Mouse (Mus musculus): ENCODE data around the gene Dpp9. TPM values are rescaled to one million over a fixed set of nuclear protein-coding genes. Genes with fewer than 3 reads are reported as not detected.
A peak's percentile ranks its signal among the peaks of the same experiment; 100 is the strongest.
"Not testable (repeated sequence)": the region's sequence is repeated elsewhere in the genome, so short reads cannot be mapped to it uniquely, and the experiment has no call there.

The Dpp9 gene
- total RNA-seq (2015) (27.0 and 31.0 TPM in 2 replicates), total RNA-seq (2017) (15.7 and 19.9 TPM in 2 replicates)

- peak; percentile 97 for ATAC-seq (replicated peaks; ENCODE audit: poor library complexity)
Observed at GRCm38 (mm10) chr17:56218377-56219191, at the start of gene Dpp9. Gene Dpp9 (minus strand): TSS chr17:56218905.

- ATAC-seq (replicated peaks; ENCODE audit: poor library complexity): peak; percentile 33
Observed at GRCm38 (mm10) chr17:56266271-56266670, 47.6 kb upstream of the Dpp9 start.

DNA sequence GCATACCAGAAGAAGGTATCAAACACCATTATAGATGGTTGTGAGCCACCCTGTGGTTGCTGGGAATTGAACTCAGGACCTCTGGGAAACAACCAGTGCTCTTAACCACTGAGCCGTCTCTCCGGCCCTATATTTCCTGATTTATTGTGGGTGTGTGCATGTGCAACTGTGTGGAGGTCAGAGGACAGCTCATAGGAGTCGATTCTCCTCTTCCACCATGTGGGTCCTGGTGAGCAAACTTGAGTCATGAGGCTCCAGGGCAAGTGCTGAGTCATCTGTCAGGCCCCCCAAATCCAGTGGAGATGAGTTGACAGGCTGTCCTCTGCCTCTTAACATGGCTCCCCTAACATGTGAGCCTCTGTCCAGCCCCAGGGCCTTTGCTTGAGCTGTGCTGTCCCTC is 47.2 kb upstream of the Dpp9 start:
- ATAC-seq (replicated peaks; ENCODE audit: poor library complexity): no peak

DNA sequence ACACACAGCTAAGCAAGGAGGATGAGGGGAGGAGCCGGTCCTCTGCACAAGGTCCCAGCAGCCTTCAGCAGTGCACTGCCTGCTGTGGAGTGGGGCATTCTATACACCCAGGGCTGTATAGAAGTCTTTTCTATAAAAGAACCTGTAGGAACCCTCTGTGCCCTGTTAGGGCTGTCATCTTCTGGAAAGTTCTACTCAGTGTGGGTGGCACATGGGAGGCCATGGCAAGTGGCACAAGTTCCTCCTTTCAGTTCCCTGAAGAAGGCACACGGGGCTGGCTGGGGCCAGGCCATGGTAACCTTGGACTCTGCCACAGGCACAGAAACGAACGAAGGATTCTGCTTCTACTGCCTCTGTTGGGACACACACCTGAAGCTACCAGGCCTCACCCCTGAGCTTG is 46.3 kb upstream of the Dpp9 start:
- peak; percentile 24; the same call in 1 of the 2 replicates for ATAC-seq (replicated peaks; ENCODE audit: poor library complexity)

GRCm38 (mm10) chr17:56264020-56264419 is 45.3 kb upstream of the Dpp9 start:
- ATAC-seq (replicated peaks; ENCODE audit: poor library complexity): peak; percentile 81

- no peak for ATAC-seq (replicated peaks; ENCODE audit: poor library complexity)
Observed at GRCm38 (mm10) chr17:56262645-56263094, 44.0 kb upstream of the Dpp9 start.

DNA sequence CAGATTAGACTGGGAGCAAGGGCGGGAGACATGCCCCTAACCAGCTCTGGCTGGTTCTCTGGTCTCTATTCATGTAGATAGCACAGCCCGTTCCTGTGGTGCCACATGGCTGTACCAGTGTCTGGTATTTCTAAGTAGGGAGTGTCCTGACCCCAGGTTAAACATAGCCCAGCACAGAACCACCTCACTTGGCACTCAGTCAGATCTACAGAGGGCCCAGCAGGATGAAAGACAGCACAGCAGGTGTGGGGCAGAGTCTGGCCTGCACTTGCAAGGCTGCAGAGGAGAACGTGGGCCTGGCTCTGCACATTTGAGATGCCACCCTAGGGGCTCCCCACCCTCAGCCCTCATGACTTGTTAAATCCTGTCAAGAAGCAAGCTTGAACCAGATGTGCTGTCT is 42.5 kb upstream of the Dpp9 start:
- ATAC-seq (replicated peaks; ENCODE audit: poor library complexity): no peak

GRCm38 (mm10) chr17:56259301-56260037 is 40.8 kb upstream of the Dpp9 start:
- ATAC-seq (replicated peaks; ENCODE audit: poor library complexity): no peak

DNA sequence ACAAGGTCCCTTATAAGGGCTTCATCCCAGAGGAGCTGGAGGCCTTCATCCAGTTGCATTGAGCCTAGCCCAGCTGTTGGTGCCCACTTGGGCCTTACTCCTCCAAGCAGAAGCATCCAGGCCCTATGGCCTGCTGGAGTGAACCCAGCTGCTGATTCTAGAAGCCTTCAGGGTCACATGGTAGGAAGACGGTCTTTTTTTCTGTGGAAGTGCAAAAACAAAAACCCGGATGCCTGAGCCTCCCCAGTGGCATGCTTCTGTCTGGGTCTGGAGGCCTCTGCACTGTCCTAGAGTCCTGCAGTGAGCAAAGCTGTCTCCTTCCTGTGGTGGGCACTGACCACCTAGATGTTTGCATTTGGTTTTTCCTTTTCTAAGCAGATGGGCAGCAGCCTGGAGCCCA is 40.1 kb upstream of the Dpp9 start:
- ATAC-seq (replicated peaks; ENCODE audit: poor library complexity): not testable (repeated sequence)

DNA sequence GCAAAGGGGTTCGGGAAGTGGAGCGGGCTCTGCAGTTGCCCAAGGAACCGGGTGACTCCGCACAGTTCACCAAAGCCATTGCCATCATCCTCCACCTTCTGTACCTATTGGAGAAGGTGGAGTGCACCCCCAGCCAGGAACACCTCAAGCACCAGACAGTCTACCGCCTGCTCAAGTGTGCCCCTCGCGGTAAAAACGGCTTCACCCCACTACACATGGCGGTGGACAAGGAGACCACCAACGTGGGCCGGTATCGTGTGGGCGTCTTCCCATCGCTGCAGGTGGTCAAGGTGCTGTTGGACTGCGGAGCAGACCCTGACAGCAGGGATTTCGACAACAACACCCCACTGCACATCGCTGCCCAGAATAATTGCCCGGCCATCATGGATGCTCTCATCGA is 39.6 kb upstream of the Dpp9 start:
- ATAC-seq (replicated peaks; ENCODE audit: poor library complexity): not testable (repeated sequence)

GRCm38 (mm10) chr17:56257181-56257894 is 38.6 kb upstream of the Dpp9 start:
- ATAC-seq (replicated peaks; ENCODE audit: poor library complexity): no peak

DNA sequence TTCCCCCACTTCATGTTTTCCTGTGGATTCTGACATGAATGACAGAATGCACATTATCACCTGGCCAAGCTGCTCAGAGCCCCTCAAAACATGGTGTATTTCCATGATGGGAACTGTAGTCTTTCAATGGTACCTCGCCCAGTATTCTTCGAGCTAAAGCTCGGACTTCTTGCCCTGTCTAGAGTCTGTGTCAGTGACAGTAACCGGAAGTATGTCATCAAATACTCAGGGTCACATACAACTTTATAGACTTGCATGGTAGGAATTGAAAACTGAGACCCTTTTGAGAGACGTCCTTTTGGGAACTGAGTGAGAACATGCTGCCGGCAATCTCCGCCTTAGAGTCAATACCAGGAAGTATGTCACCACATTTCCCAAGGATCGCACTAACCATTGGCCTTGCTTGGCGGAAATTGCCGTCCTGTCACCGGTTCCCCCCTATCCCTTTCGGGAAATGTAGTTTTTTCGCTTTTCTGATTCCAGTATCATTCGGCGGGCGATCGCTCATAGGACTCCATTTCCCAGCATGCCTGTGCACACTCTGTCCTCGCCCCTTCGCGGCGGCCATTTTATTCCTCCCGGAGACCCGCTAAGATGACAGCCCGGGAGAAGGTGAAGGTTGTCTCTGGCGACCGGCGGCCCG is 37.7 kb upstream of the Dpp9 start, which contains the start of gene Fem1a:
Gene Fem1a, plus strand, starts transcription at position 572 of the 643 bp plus-strand sequence.
- ATAC-seq (replicated peaks; ENCODE audit: poor library complexity): peak; percentile 78

- ATAC-seq (replicated peaks; ENCODE audit: poor library complexity): peak; percentile 79
Observed at GRCm38 (mm10) chr17:56255863-56256238, 37.1 kb upstream of the Dpp9 start.

DNA sequence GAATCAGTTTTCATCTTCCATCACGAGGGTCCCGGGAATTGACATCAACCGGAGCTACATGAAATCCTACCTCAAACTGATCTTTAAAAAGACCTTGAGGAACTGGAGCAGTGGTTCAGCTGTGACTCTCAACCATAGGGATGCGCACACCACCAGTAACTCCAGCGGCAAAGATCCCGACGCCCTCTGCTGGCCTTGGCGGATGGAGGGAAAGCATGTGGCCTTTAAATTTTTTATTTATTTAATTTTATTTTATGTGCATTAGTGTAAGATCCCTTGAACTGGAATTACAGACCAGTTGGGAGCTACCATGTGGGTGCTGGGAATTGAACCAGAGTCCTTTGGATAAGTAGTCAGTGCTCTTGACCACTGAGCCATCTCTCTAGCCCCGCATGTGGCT is 36.7 kb upstream of the Dpp9 start:
- no peak for ATAC-seq (replicated peaks; ENCODE audit: poor library complexity)

DNA sequence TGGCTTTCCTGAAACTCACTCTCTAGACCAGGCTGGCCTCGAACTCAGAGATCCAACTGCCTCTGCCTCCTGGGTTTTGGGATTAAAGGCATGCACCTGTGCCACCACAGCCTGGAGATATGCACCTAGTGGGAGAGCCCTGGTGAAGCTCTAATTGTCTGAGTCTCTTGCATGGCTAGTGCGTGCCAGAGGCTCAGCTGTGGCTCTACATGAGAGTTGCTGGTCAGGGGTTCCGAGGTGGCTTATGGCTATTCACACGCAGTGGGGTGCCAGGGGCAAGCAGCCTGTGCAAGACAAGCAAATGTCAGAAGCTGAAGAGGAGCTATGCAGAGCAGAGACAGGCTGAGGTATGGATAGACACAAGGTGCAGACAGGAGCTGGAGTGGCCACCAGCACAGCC is 36.0 kb upstream of the Dpp9 start:
- no peak for ATAC-seq (replicated peaks; ENCODE audit: poor library complexity)

DNA sequence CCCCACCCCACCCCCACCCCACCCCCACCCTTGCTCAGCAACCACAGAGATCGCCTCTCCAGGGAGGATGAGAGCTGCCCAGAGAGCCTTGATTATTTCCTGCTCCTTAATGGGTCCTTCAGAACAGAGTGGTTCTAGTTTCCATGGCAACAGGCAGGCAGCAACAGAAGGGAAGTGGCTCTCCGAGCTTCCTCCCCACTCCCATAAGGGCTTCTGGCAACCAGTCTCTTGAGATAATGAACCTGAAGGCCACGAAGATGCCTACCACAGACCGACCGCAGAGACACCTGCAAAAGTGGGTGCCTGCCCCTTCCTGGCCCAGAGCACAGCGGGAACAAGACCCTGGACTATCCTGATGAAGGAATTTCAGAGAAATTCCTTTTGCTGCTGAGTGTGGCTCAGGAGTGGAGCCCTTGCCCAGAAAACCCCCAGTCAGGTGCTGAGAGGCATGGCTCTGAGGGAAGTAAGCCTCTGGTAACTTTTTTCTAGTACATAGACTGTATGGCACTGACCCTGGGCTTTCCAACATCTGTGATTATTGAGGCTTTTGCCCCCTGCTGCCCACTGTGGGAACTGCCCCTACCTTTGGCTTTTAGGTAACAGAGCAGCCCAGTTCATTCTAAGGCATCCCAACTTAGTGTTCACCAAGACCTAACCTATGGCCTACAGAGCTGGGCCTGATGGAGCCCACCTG is 32.6 kb upstream of the Dpp9 start:
- peak; percentile 48 for ATAC-seq (replicated peaks; ENCODE audit: poor library complexity)

DNA sequence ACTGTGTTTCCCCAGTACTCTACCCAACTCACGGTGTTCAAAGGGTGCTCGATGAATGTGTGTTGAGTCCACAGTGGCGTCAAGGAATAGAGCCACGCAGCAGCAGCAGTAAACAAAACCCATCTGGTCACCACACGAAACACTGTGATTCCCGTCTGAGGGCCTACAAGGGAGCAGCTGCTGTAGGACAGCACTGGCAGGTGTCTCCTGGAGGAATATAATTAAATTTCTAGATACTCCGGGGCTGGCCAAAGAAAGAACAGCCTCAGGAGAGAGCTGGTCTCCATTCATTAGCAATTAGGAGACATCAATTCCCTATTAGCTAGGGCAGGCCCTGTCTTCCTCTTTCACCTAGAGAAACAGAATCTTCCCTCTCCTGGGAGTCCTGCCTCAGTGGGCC is 26.9 kb upstream of the Dpp9 start:
- no peak for ATAC-seq (replicated peaks; ENCODE audit: poor library complexity)

- peak; percentile 100 for ATAC-seq (replicated peaks; ENCODE audit: poor library complexity)
Observed at GRCm38 (mm10) chr17:56241541-56242401, 23.1 kb upstream of the Dpp9 start.

GRCm38 (mm10) chr17:56233818-56234469 is 15.2 kb upstream of the Dpp9 start:
- ATAC-seq (replicated peaks; ENCODE audit: poor library complexity): peak; percentile 42; the same call in 1 of the 2 replicates
